Mouse (Mus musculus) kidney, postnatal 36 days (tissue): ENCODE data around the gene Palb2.

Experiments
- DNase-seq, 2 experiments: peaks; one replicate each; pipeline ENCODE4 v3.0.0; 2021 to 2022; ENCODE audit warnings: mixed read lengths in 2 of 2

Gene Palb2

DNA sequence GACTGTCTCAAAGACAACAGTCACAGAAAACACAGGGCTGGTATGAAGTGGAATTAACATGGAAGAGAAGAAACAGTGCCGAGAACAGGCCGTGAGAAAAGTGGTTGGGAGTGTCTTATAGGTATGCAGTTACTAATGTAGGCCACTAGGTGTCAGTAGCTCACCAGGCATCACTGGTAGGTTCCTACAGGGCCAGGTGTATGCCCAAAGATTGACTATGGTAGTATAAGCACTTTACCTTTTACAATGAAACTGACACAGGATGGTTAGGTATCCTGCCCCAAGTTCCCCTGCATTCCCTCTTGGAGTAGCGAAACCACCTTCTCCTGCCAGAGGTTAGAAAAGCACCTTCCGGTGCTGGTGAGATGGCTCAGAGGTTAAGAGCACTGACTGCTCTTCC, 33.6 kb downstream of the Palb2 start:
- peak; percentile 62 to 63 for DNase-seq

DNA sequence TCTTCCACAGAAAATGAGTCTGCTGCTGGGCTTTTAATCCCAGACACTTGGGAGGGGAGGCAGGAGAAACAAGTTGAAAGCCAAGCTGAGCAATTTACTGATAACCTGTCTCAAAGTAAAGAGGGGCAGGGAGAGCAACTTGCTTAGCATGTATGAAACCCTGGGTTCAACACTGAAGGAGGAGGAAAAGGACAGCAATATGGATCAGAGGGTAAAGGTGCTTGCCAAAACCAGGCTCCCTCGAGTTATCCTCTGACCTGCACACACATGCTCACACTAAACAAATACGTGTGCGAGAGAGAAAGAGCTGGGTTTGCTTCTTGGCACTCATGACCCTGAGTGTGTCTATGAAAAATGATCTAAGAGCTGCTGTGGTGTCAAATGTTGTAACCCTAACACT, 34.8 kb downstream of the Palb2 start:
- no peak for DNase-seq

DNA sequence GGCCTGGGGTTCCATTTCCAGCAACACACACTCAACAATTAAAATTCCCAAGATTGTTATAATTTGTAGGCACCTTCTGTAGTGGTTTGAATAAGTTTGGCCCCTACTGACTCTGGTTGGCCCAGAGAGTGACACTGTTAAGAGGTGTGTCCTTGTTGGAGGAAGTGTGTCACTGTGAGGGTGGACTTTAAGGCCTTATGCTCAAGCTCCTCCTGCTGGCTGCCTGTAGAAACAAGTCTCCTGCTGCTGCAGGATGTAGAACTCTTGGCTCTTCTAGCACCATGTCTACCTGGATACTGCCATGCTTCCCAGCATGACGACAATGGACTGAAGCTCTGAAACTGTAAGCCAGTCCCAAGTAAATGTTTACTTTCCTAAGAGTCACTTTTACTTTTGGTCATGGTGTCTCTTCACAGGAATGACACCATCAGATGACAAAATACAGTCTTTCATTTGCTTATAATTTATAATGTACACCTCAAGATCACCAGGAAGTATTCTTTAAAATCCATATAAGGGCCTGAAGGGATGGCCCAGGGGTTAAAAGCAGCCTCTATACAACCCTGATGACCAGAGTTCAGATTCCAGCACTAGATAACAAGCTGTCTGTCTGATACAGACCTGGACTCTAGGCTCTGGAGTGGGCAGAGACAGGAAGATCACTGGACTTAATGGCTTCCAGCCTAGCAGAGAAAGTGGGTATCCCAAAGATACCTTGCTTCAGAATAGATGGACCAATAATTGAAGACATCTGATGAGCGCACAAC, 38.0 kb downstream of the Palb2 start:
- DNase-seq, result peak in 1 of 2 experiments; percentile 21

DNA sequence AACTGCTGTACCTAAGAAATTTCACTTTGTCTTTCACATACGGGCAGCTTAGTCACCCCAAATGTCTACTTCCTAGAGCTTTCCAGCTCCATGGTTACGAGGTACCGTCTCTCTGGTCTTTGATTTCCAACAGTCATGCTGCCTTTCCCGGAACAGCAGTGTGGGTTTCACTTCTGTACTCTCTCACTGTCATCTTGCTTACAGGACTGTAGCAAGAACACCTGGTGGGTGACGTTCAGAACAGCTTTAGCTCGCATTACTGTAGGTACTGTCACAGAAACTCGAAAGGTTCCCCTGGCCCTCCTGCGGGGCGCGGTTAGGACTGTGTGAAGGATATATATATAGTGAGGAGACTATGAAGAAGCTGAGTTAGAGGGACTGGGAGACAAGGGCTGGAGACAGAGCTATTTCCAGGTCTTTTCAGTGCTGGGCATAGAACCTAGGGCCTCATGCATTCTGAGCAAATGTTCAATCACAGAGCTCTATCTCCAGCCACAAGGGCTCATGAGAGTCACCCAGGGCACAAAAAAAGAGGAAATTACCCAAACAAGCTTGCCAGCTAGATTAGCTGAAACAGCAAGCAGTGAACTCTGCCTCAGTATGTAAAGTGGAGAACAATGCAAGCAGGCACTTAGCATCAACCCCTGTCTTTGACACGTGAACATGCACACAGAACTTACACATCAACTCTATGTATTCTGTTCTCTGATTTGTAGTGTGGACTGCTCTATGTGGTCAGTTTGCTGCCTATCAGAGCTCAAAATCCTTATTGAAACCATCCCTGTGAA, 45.4 kb downstream of the Palb2 start:
- no peak for DNase-seq

DNA sequence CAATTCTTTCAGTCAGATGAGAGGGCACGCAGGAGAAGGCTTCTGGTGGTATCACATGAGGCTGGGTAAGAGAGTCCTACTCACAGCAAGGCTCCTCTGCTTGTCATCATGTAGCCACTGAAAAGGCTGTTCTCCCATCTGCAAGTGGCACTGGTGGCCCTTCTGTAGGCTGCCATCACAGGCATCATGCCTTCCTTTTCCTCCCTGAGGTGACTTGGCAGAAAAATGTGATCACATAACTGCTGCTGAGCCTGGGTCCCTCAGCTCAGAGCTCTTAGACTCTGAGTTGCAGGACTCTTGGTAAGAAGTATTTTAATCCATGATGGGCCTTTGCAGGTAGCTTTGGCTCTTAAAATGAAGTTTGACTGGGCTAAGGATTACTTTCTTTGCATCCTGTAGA, 51.7 kb downstream of the Palb2 start:
- no peak for DNase-seq

DNA sequence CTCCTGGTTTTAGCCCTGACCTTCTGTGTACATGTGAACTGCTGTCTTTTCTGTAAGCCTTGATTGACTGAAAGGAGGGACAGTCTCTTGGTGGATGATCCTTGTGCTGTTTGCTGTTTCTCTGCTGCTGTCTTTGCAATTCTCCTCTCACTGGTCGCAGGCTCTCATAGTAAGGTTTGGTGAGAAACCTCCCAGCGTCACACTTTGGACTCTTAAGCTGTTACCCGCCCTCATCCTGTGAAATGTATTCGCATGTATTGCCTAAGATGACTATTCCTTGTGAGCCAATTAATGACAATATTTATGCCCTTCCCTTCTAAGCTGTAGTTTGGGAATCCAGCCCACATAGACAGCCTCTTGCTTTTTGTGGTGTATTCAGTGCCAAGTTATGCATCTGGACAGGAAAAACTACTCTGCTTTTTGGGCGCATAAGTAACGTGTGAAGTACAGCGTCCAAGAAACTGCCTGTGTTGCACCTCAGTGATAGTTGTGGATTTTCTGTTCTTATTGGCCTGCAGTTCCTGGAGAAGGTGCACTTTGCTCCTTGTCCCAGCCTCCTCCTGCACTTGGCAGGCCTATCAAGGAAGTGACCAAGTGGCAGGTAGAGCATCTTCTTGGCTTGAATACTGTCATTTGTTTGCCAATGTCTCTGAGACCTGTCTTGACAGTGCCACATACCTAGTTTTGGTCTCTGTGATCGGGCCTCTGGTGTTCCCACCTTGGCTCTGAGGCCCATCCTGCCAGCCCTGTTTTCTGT, 52.8 kb downstream of the Palb2 start:
- peak; percentile 47 to 48 for DNase-seq

DNA sequence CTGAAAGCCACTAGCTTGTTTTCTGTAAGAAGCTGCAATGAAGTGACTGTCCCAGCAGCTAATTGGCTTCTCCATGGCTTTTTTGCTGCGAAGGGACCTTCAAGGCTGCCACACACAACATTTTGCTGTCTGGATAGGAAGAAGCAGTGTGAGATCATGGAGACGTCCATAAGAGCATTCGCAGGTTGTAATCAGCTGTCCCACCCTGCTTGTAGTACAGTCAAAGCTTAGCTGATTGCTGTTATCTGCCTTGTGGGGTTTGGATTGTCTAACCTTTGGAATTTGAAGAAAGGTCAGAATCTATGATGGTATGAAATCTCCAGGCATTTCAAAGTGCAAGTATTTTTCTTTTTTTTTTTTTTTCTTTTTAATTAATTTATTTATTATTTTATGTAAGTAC, 58.4 kb downstream of the Palb2 start:
- DNase-seq, result no peak

DNA sequence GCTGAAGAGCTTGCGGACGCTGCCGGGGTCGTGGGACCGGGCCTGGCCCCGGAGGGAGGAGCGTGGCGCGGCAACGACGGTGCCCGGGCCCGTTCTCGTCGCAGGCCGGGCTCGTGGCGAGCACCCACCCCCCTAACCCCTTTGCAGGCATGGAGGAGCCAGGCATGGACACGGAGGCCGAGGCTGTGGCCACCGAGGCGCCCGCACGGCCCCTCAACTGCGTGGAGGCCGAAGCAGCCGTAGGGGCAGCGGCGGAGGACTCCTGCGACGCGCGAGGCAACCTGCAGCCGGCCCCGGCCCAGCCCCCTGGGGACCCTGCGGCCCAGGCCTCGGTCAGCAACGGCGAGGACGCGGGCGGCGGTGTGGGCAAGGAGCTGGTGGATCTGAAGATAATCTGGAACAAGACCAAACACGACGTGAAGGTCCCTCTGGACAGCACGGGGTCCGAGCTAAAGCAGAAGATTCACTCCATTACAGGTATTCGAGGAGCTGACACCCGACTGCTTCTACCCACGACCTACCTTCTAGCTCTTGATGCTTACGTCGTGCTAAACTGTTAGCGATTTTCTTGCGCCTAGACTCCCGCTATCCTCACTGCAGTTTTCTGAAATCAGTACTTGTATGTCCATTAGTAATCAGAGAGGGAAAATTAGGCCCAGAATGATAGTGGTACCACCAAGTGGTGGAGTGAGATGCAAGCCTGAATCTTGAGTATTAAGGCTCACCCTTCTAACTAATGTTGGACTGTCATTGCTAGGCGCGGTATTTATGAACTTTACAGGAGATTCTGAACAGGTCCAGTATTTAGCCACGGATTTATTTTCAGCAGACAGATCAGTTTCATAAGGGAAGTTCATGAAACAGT, 65.0 kb downstream of the Palb2 start:
- peak in 1 of 2 experiments; percentile 38 for DNase-seq

DNA sequence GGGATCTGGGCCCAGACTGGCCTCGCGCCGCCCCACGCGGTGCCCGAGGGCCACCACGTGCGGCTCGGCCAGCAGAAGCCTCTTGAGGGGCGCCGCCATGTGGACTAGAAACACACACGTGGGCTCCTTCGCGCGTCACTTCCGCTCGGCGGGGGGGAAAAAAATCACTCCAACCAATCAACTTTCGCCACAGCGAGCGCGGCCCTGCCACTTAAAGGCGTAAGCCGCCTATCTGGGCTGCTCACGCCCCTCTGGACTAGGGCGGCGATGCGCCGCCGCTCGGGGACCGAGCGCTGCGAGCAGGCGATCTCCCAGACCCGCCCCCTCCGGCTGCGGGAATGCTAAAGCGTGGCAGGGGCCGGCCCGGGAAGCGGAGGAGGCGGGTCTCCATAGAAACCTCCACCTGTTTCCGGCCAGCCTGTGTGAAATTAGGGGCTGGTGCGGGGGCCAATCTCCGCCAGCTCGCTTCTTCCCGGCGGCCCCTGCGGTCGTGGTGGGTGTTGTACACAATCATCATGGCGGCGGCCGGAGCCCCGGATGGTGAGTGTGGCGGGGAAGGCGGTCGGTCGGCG, 65.8 kb downstream of the Palb2 start, which contains the start of the genes Ubfd1 and Ears2:
Gene Ubfd1, plus strand, starts transcription at position 231 of the 572 bp plus-strand sequence.
Gene Ears2, minus strand, starts transcription at position 319 of the 572 bp plus-strand sequence.
- peak; percentile 96 to 97 for DNase-seq

DNA sequence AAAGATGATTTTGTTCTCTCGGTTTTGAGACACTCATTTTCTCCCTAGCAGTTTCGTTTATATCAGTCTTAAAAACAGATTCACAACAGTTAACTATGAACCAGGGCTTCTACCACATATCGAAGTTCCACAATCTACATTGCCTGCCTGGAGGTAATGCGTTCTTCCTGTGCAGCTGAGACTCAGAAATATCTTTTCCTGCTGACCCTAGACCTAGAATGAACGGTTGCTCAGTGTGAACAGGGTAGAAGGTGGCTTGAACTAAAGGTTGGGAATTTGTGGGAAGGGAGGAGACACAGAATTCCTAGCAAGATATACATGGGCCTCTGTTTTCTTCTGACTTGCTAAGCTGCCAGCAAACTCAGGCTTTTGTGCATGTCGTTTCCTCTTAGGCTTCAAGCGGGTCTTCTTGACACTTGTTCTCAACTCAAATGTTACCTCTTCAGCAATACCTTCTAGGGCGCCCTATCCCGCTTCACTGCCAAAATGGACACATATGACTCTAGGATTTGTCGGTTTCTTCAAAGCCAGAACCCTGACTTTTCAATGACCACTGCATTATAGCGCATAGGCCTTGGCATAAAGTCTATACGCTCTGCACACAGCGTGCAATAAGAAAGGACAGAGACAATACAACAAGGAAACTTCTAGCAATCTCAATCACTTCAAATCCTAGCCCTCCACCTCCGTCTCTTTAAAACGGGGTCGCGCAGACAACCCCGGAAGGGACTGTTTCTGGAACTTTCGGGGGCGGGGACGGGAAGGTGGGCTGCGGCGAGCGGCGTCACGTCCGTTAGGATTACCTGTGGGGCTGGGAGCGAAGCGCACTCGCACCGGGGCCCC, 66.5 kb downstream of the Palb2 start:
- peak in 1 of 2 experiments; percentile 8 for DNase-seq

DNA sequence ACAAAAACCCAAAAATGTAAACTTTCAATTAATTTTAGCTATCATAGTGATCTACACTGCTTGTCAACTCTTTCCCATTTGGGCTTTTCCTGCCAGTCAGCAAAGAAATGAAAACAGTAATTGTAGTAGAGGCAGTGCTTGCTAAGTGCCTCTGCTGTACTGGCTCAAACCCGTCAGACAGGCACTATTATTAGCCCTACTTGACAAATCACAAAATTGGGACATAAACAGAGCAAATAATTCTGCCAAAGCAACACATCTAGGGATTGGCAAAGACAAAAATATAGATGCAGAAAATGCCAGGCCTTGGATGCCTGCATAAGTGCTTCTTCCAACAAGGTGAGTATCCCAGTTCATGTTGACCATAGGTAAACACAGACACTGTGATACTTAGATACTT, 67.1 kb downstream of the Palb2 start:
- DNase-seq, result no peak
